Mouse (Mus musculus): ENCODE results near the gene Nxpe4.
"Not testable (repeated sequence)": the region's sequence is repeated elsewhere in the genome, so short reads cannot be mapped to it uniquely, and the experiment has no call there.

Nxpe4 gene

DNA sequence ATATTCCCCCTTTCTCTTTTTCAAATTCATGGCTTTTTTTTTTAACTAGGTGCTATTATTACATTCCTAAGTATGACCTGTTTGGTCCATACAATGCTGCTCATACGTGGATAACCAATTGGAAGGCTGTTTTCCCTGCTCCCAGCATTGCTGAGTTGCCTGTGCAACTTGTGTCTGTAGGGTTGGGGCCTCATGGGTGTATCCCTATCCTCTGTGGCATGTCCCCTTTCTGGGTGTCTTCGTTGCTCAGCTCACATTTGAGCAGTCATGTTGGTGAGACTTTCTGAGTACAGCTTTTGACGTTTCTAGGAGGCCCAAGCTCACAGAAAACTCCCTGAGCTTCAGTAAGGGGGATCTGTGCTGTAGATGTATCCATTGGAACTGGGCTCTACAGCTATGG lies 242.9 kb downstream of the Nxpe4 start:
- DNase-seq (ENCODE audit: extremely low spot score, low read depth, low spot score) = no peak

DNA sequence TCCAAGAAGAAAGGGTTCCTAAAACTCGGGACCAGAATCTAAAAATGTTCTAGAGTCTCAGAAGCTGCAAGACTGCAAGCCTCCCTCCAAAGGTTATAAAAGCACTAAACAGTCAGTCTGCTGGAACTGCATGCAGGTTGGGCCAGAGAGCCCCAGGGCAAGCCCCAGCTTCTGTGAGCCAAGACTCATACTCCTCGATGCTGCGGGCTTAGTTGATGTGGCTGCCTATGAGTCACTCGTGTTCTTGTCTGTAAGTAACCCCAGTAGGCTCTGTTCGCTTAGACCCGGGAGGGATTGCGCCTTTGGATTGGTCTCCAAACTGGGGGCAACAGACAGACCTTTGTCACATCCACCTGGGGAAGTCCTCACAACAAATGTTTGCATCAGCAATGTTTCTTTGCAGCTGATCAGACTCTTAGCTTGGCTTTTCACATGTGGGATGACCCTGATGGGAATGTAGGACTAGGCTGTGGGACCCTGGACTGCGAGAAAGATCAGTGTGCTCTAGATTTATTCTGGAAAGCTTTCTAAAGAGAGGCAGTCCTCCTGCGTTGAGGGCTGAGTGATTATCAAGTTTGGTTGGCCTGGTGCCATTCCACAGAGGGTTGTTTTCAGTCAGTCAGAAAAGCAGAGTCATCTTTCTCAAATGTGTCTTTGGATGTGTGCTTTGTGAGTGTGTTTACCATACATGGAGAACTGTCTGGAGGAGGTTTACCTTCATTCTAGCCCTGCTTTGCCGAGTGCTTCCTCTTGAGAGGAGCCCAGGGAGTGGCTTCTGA lies 245.9 kb downstream of the Nxpe4 start:
- no peak for DNase-seq (ENCODE audit: extremely low spot score, low read depth, low spot score)

DNA sequence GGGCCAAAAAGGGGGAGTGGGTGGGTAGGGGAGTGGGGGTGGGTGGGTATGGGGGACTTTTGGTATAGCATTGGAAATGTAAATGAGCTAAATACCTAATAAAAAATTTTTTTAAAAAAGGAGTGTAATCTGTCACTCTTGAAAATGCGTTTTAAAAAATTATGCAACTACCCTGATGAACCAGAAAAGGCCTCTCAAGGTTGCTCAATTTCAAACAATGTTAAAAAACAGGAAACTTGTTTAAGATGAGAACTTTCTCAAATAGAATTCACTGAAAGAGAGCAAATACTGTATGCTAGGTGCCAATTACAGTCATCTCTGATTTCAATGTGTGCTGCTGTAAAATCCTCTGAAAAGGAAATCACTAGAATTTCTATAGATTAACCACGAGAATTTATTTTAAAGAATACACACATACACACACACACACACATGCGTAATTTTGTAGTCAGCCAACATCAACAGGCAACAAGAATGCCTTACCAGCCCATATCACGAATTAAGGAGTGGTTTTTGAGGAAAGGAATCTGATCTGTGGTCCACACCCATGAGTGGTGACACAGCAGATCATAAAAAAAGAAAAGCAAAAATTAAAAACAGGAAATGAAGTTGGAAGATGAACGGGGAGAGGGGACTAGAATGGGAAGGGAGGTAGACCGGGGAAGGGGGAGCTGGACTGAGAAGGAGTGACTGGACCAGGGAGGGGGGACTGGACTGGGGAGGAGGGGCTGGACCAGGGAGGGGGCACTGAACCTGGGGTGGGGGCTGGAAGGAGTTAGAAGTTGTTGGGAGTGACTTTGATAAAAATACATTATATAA lies 248.6 kb downstream of the Nxpe4 start:
- no peak for DNase-seq (ENCODE audit: extremely low spot score, low read depth, low spot score)

DNA sequence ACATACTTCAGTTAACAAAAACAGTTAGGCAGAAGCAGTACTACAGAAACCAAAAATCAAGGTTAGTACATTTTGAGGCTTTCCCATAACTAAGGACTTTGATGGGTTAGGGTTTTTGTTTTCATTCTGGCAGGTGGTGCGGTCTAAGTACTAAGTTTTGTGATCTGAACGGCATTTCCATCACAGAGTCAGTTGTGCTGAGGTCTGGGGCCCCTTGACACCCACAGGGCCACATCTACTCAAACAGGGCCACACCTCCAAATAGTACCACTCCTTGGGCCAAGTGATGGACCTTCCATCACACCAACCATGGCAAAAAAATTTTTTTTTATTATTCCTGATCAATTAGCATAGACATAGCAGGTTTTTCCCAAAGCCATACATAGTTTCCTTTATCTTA lies 251.8 kb downstream of the Nxpe4 start:
- DNase-seq (ENCODE audit: extremely low spot score, low read depth, low spot score) = no peak

DNA sequence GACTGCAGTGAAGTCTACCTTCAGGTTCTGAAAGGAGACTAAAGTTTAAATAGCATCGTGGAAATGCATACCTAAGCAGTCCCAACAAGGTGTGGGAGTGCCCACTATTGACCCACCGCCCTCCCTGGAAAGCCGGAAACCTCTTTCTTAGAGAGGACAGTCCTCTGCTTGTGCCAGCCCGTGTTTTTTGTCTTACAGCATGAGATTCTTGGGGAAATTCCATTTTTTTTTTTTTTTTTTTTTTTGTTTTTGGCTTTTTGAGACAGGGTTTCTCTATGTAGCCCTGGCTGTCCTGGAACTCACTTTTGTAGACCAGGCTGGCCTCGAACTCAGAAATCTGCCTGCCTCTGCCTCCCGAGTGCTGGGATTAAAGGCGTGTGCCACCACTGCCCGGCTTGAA lies 255.5 kb downstream of the Nxpe4 start:
- DNase-seq (ENCODE audit: extremely low spot score, low read depth, low spot score) = not testable (repeated sequence)

DNA sequence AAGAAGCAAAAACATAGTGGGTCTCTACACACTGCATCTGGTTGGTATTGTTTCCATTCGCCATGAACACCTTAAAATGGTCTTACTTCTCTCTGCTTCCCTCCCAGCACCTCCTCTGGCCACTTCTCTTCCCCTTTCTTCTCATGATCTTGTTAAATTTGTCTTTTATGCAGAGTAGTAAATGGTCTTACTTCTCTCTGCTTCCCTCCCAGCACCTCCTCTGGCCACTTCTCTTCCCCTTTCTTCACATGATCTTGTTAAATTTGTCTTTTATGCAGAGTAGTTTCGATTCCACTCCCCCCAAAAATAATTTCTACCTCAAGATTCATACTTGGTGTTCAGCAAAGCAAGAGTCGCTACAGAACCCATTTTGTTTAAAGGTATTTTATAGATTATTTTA lies 256.2 kb downstream of the Nxpe4 start:
- DNase-seq (ENCODE audit: extremely low spot score, low read depth, low spot score) = no peak

DNA sequence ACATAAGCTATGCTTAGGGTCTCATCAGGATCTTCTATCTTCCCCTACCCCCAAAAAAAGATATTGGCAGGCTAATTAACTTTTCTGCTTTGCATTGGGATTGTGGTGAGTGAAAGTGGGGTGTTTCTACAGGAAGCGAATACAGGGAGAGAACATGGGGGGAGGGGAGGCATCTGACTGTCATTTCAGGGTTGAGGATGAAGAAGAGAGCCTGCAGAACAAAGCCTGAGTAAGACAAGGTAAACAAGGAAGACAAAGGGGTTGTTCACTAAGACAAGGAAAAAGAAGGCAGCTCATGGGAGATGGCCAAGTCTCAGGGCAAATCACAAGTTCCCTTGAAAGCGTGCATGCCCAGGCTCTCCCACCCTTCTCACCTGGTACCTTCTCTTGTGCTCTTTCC lies 256.6 kb downstream of the Nxpe4 start:
- DNase-seq (ENCODE audit: extremely low spot score, low read depth, low spot score) = no peak

DNA sequence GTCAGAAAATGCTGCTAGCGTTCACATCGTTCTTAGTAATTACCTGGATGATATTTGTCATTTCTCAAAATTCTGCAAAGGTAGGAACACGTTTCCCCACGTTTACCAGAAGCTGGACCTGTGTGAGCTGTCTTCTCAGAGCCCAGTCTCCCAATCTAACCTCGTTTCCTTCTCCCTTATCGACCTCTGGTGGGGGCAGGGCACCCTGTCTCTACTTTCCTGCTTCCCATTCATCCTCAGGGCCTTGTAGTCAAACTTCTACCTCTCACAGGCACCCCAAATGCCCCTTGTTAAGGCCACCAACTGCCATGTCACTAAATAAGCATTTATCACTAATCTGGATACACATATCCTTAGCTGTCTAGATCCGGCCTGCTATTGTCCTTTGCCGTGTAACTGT lies 257.0 kb downstream of the Nxpe4 start:
- DNase-seq (ENCODE audit: extremely low spot score, low read depth, low spot score) = no peak

DNA sequence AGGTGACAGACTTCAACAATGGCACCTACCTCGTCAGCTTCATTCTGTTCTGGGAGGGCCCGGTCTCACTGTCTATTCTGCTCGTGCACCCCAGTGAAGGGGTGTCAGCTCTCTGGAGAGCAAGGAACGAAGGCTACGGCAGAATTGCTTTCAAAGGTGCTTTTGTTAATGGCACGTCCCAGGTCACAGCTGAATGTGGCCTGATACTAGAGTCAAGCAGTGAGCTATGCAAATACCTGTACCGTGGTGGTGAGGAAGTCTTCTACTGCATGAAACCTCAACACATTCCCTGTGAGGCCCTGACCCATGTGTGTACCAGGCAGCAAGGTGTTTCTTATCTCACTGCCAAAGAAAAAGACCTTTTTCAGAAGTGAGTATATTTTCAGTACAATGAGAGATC lies 258.6 kb downstream of the Nxpe4 start:
- DNase-seq (ENCODE audit: extremely low spot score, low read depth, low spot score) = no peak

DNA sequence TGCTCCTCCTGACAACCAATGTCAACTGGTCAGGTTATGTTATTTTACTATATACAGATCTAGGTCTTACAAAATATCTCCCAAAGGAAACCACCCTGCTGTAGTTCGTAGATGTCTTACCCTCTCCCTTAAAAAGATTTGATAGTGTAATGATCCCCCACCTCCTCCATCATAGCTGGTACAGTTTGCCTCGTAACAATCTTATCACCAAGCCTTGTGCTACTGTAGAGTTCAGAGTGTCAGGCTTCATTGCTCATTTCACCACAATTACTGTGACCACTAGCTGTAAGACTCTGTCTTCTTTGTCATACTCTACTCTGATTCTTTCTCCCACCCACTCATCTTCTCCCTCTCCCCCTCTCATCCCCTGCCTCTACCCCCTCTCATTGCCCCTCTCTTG lies 259.2 kb downstream of the Nxpe4 start:
- no peak for DNase-seq (ENCODE audit: extremely low spot score, low read depth, low spot score)

DNA sequence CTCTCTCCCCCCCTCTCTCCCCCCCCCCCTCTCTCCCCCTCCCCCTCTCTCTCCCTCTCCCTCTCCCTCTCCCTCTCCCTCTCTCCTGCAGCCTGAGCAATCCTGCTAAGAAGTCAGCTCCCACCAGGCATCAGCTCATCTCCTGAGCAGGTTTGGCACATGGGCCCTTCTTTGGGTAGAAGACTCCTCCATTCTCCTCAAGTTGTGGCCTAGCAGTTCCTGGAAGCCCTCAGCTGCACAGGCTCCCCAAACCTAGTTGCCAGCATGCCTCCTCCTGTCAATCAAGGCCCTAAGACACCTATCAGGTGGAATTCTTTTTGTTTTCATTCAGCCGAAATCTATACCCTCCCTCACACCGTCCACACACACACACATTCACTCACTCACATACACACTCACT lies 259.7 kb downstream of the Nxpe4 start:
- DNase-seq (ENCODE audit: extremely low spot score, low read depth, low spot score) = no peak

DNA sequence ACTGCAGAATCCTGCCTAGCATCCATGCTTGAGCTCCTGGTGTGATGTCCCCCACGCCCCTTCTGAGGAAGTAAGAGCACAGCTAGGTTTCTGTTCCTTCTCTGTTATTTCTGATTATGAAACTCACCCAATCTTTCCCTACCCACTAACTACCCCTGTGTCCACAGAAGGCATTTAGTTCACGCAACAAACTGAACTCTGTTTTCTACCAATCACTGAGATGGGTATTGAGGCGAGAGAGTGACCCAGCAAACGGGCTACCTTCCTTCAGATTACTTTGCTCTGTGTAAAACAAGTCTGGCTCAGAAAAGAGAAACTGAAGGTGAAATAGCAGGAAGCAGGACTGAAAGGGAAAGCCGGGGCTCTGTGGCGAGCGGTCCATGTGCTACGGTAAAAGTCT lies 260.6 kb downstream of the Nxpe4 start:
- DNase-seq (ENCODE audit: extremely low spot score, low read depth, low spot score) = no peak

DNA sequence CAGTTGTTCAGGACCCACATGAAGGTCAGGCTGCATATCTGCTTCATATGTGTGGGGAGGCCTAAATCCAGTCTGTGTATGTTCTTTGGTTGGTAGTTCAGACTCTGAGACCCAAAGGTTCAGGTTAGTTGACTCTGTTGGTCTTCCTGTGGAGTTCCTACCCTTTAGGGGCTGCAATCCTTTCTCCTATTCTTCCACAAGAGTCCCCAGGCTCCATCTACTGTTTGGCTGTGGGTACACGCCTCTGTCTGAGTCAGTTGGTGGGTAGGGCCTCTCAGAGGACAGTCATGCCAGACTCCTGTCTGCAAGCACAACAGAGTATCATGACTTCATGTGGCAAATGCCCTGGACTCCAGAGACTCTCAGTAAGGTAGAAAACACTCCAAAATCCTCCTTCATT lies 261.4 kb downstream of the Nxpe4 start:
- DNase-seq (ENCODE audit: extremely low spot score, low read depth, low spot score) = no peak

DNA sequence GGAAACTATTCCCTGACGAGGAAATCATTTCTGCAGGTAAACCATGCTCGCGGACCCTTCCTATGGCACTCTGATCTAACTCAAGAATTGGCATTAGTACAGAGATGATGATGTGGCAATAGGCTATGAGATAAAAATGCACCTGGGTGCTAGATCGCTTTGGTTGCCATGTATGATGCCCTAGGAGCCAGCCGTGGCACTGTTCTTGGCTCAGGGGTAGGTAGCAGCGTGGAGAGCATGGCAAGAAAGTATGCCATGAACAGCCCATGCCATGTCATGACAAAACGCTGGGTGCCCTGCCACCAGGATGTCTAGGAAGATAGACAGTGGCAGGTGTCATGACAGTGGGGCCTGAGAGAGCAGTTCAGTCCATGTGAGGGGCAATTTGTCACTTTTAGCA lies 265.4 kb downstream of the Nxpe4 start:
- DNase-seq (ENCODE audit: extremely low spot score, low read depth, low spot score) = no peak

DNA sequence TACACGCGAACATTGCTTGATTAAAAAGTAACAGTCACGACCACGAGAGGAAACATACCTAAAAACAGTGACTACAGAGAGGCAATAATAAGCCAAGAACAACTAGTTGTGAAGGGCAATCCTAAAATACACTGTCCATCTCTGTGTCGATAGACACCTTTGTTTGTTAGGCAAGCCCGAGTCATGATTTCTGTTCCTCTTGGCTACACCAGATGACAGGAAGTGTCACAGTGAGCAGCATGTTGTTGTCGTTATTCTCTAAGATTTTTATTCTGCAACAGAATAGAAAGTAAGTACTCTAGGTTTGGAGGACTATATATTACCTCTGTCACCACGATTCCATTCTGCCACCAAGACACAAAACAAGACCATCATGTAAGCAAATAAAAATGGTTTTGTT lies 270.6 kb downstream of the Nxpe4 start:
- no peak for DNase-seq (ENCODE audit: extremely low spot score, low read depth, low spot score)

DNA sequence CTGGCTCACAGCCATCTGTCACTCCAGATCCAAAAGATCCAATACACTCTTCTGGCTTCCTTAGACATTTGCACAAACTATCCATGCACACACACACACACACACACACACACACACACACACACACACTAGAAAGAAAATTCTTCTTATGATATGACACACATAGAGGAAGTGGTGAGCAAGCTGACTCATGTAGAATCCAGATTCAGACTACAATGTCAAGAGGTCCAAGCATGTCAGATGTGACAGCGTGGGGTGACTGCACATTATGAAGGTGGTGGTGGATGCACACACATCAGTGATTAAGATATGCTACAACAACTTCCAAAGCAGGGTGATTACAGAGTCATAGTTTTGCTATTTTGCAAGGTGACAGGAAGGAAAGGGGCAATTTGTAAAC lies 282.1 kb downstream of the Nxpe4 start:
- no peak for DNase-seq (ENCODE audit: extremely low spot score, low read depth, low spot score)

DNA sequence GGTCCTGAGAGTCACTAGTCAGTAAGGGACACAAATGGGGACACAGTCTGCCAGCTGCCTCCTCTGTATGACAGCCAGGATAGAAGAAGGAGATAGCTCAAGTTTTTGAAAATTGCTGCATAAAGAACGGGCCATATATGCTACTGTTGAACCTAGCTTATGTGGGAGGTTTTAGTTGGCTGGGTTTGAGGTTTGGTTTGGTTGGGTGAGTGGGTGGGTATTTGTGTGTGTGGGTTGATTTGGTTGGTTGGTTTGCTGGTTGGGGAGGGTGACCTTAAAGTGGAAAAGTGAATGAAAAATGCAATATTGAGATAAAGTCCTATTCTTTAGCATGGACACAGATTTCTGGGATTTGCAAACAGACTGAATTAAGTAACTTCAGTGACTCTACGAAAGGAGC lies 283.0 kb downstream of the Nxpe4 start:
- no peak for DNase-seq (ENCODE audit: extremely low spot score, low read depth, low spot score)

DNA sequence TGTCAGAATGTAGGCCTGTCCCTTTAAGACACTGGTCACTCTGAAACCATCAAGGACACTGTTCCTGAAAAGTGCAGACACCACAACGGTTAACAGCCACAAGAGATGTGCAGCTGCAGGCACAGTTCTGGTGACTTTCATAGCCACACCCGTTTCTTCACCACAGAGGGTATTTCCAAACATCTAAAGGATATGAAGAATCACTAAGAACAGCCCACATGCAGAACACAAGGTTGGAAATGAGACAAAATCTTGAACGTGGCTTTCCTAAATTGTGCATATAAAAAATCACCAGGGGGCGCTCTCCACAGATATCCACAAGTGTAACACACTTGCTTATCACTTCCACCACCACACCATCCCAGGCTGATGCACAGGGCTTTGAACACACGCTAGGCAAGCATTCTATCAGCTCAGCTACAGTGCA lies 286.0 kb downstream of the Nxpe4 start:
- DNase-seq (ENCODE audit: extremely low spot score, low read depth, low spot score) = no peak

All from hindlimb bud, embryonic 11.5 days (tissue).